Mouse (Mus musculus): ENCODE results near the gene Tekt2.

Gene Tekt2

GRCm38 (mm10) chr4:126309211-126309921 lies 16.1 kb downstream of the Tekt2 start:
- DNase-seq (ENCODE audit: low read depth, low spot score): no peak

DNA sequence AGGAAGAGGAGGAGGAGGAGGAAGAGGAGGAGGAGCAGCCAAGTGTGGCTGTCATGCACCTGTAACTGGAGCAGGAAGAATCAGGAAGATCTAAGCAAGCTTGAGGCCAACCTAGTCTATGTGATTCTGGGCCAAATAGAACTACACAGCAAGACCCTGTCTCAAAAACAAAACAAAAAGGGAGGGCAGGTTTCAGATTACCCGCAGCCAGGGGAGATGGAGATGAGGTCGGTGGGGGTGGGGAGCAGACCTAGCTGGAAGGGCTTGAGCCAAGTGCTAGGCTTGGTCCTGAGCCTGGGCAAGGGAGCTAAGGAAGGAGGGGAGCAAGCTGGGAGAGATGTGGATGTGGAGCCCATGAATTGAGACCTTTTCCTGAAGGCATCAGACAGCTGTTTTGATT lies 18.7 kb downstream of the Tekt2 start:
- DNase-seq (ENCODE audit: low read depth, low spot score): peak; percentile 50

DNA sequence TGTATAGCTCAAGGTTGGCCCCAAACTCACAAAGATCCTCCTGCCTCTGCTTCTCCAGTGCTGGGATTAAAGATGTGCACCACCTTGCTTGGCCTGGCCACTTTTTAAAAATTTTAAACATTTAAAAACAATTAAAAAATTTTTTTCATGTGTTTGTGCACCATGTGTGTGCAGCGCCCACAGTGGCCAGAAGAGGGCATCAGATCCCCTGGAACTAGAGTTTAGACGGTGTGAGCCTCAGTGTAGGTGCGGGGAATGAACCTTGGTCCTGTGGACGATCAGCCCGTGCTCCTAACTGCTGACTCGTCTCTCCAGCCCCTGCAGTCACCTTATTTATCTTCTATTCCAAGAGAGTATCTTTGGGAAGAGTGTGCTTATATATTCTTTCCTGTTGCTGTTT lies 19.4 kb downstream of the Tekt2 start:
- peak; percentile 53 for DNase-seq (ENCODE audit: low read depth, low spot score)

DNA sequence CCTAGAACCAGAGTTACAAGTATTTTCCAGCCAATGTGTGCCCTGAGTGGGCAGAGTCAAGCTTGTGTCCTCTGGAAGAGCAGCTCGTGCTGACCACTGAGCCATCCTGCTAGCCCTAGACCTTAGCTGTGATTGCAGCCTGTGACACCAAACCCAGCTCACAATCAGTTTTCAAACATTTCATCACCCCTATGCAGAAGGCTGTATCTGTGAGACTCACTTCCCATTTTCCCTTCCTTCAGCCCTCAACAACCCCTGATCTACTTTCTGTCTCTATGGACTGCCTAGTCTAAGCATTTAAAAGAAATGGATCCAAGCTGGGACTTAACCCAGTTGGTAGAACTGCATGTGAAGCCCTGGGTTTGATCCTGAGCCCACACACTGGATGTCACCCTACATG lies 20.1 kb downstream of the Tekt2 start:
- no peak for DNase-seq (ENCODE audit: low read depth, low spot score)

DNA sequence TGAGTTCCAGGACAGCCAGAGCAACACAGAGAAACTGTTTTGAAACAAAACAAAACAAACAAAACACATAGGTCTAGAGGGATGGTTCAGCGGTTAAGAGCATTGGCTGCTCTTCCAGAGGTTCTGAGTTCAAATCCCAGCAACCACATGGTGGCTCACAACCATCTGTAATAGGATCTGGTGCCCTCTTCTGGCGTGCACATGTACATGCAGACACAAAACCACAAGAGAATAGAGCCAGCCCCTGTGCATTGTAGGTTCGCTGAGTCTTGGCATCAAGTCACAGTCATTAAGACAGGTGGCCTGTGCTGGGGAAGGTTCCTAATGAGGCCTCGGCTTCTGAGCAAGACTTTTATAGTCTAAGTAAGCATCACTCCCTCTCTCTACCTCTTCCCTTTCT lies 21.6 kb downstream of the Tekt2 start:
- peak; percentile 53 for DNase-seq (ENCODE audit: low read depth, low spot score)

DNA sequence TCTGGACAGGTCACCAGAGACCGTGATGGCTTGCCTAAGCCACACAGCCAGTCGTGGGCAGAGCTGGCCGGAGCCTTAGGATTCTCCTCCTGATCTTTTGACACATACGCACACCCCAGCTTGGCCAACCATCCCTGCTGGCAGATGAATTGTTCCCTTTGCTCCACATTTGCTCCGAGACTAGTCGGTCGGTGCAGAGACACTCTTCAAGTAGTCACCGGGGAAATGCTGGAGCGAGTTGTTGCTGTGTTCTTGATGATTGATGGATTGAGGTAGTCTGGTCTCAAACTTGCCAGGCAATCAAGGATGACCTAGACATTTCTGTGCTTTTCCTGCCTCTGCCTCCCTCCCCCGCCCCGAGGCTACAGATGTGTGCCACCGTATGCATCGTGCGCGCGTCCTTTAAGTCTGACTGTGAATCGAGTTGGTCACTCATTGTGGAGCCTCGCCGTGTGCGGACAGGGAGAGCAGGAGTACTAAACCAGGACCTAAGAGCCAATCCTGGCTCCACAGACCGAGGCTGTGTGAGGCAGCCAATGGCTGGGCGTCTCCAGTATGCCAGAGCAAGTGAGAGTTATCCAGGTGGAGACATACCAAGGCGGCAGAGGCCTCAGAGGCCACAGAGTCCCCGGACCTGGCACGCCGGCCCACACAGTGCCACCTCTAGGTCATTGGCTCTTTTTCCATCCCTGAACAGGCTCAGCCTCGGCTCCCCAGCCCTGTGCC lies 23.7 kb downstream of the Tekt2 start:
- no peak for DNase-seq (ENCODE audit: low read depth, low spot score)

GRCm38 (mm10) chr4:126300916-126301583 lies 24.4 kb downstream of the Tekt2 start:
- DNase-seq (ENCODE audit: low read depth, low spot score): no peak

- DNase-seq (ENCODE audit: low read depth, low spot score): peak; percentile 79
Observed at GRCm38 (mm10) chr4:126296617-126297101, 28.8 kb downstream of the Tekt2 start.

DNA sequence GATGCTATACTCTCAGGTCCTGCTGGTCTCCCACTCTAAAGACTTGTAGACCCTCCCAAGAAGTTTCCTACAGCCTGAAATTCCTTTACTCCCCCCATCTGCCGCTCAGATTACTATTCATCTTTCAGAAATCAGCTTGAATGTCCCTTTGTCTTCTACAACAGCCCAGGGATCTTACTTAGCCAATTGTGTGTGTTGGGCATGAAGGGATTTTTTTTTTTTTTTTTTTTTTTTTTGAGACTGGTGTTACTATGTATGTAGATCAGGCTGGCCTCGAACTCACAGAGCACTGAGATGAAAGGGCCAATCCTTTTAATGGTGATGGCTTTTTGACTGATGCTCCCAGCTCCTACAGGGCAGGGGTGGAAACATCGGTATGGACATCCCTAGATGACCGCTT lies 29.6 kb downstream of the Tekt2 start:
- no peak for DNase-seq (ENCODE audit: low read depth, low spot score)

GRCm38 (mm10) chr4:126295152-126295551 lies 30.3 kb downstream of the Tekt2 start:
- DNase-seq (ENCODE audit: low read depth, low spot score): no peak

DNA sequence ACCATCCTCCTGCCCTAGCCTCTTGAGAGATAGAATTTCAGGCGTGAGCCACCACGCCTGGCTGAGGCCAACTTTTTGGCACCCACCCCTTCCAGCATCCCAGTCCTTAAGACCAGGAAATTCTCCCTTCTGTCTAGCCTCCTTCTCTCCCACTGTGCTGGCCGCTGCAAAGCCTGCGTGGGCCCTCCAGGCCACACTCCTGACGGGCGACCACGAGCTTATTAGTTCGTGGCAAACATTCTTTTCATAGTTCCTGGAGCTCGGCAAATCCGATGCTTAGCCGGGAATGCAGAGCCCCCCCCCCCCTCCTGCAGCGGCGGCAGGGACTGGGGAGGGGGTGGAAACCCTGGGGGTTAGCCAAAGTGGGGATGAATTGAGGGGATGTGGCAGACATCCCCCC lies 34.3 kb downstream of the Tekt2 start:
- DNase-seq (ENCODE audit: low read depth, low spot score): no peak

- DNase-seq (ENCODE audit: low read depth, low spot score): no peak
Observed at GRCm38 (mm10) chr4:126290314-126290713, 35.2 kb downstream of the Tekt2 start.

DNA sequence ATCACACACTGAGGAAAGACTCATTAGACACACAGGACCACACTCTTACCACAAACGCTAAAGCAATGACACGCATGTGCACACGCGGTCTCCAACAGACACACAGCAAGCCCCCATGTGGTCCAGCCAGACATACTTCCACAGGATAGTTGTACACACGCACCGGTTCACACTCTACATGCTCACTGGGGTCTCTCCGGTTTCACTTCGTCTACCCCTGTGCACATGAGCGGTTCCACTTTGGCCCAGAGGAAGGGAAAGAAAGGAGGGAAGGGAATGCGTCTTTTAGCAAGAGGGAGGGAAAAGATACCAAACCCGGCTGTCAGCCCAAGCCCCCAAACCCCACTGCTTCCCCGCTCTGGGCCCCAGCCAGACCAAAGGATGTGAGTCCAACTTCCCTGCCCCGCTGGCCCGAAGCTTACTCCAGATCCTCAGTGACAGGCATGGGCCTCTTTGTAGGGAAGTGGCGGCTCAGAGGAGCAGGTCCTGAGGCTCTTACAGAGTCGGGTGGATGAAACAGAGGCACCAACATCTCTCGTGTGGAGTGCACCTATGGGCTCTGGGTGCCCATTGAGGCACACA lies 37.3 kb downstream of the Tekt2 start:
- no peak for DNase-seq (ENCODE audit: low read depth, low spot score)

DNA sequence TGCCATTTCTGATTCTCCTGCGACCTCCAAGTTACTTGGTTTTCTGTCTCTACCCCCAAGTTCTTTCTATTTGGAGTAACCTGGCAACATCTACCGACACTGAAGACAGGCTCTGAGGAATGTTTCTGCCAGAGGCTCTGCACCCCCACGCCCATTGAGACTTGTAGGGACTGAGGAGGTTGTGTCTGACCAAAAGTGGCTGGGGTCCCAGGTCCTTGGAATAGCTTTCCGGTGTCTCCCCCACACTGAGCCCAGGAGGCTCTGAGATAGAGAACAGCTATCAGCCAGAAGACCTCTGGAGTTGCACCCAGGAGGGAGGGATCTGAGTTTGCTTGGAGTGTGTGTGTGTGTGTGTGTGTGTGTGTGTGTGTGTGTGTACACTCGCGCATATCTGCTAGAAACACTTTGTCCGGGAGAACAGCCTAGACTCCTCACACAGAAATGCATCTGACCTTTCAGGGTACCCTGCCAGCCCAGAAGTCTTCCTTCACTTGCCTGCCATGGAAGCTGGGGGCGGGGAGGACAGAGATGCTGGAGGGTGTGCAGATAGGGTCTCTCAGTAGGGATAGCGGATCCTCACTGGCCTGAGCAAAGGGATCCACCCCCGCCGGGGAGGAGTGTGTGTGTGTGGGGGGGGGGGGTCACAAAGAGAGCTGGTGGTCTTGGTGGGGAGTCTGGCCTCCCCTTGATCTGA lies 38.0 kb downstream of the Tekt2 start:
- DNase-seq (ENCODE audit: low read depth, low spot score): no peak

DNA sequence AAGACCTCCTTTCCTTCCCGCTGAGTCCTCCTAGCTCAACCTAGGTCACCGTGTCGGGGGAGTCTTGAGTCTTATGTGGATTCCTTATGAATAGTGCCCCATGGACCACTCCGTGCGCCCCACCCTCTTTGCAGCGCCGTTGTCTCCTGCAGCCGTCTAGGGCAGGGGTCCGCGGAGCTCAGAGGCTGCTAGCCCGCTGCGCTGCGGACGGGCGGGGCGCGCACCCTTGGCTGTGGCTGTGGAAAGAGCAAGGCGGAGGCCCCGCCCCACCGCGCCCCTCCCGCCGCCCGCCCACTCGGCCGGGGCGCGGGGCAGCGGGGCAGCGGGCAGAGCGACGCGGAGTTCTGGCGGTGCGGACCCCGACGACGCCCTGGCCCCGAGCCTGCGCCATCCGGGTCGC lies 39.0 kb downstream of the Tekt2 start, which contains the start of gene Col8a2:
Gene Col8a2 (plus strand): TSS at position 302 of the 400 bp plus-strand sequence.
- DNase-seq (ENCODE audit: low read depth, low spot score): no peak

- no peak for DNase-seq (ENCODE audit: low read depth, low spot score)
Observed at GRCm38 (mm10) chr4:126283582-126283981, 41.9 kb downstream of the Tekt2 start.

DNA sequence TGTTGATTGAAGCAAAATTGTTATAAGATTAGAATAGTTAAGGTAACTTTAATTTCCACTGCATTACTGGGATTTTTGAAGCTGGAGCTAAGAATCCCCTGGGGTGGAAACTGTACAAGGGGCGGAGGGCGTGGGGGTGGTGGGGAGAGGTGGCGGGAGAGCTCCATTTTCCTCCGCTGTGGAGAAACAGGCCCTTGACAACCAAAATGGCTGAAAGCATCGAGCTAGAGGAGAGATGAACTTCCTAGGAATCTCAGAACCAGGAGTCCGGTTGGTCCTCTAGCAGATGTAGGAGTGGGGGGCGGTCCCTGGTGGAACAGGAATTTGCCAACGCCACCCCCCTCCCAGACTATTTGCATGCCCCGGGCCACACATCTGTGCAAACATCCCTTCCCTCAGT lies 43.8 kb downstream of the Tekt2 start:
- DNase-seq (ENCODE audit: low read depth, low spot score): no peak

GRCm38 (mm10) chr4:126278961-126279360 lies 46.5 kb downstream of the Tekt2 start:
- DNase-seq (ENCODE audit: low read depth, low spot score): no peak

- DNase-seq (ENCODE audit: low read depth, low spot score): no peak
Observed at GRCm38 (mm10) chr4:126278565-126278915, 46.9 kb downstream of the Tekt2 start.

DNA sequence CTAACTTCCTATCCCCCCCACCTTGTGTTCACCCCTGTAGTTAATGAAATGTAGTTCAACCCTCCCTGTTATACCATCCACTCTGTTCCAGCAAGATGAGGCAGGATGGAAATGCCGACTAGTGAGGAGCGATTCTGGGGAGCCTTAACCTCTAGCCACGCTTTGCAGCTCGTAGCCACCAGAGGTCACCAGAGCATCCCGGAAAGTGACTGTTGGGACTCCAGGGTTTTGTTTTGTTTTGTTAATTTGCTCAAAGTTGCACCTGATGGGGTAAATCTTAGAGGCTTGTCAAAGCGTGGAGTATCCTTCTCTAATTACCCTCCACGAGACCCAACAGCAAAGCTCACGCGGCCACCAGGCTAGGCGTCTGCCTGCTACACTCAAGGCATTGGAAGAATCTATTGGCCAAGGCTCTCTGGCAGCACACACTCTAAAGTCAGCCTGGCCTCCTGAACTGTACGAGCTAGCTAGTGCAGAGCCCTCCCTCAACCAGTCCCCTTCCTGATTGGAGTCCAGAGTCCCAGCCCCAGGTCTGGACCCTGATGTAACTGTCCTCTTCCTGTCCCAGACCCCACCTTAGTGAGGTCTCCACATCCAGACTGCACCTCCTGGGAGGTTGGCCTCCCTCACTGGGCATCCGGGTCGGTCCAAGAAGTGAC lies 47.5 kb downstream of the Tekt2 start:
- peak; percentile 83 for DNase-seq (ENCODE audit: low read depth, low spot score)

DNA sequence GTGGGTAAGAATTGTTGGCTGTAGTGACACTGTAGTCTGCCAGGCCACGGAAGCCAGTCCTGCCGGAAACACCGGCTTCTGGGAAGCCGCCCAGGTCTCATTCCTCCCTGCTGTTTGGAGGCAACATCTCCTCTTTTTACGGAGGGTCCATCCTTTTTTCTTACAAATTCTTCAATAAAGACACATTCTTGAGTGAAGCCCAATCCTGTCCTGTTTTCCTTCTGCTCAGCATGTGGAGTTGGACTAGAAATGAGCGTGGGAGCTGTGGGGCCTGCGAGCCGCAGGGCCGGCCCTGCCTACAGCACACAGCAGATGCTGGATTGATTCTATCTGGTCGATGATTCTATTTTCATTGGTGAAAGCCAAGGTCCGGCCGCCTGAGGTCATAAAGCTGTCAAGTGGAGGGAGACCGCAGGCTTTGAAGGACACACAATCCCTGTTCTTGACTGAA lies 49.8 kb downstream of the Tekt2 start:
- no peak for DNase-seq (ENCODE audit: low read depth, low spot score)

All from R1 (cell line).